Mouse (Mus musculus): ENCODE results near the gene Ctnnd2.
A peak's percentile ranks its signal among the peaks of the same experiment; 100 is the strongest.

Ctnnd2 gene

DNA sequence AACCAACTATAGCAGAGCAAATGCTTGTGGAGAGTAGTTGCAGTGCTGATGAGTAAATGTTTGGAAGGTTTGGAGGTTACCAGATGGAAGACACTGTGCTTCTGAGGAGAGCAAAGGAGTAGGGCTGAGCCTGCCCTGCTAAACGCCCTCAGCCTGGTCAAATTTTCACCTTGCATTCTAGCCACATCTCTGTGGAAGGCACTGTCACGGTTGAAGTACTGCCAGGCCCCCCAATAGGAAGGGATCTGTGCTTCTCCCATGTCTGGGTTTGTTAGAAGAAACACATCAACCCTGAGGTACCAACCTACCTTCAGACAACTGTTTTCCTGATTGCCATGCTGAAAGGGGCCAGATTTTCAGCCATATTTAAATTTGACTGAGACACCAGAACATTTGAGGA, 585.6 kb downstream of the Ctnnd2 start:
- no peak for DNase-seq

DNA sequence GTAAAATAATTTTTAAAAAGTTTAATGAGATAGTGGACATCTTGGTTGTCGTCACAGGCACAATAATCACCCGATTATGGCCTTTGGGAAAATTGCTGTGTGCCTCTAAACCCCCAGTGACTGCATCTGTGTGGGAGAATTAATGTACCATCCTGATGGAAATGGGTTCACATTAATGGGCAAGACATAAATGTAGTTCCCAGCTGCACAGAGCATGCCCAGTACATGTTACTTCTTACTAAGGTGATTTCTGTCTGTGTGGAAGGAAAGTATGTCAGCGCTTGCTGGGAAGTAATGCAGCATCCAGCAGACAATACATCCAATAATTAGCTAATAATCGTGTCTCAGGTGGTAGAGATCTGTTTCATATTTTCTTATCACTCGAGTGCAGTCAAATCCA, 589.8 kb downstream of the Ctnnd2 start:
- DNase-seq: no peak

DNA sequence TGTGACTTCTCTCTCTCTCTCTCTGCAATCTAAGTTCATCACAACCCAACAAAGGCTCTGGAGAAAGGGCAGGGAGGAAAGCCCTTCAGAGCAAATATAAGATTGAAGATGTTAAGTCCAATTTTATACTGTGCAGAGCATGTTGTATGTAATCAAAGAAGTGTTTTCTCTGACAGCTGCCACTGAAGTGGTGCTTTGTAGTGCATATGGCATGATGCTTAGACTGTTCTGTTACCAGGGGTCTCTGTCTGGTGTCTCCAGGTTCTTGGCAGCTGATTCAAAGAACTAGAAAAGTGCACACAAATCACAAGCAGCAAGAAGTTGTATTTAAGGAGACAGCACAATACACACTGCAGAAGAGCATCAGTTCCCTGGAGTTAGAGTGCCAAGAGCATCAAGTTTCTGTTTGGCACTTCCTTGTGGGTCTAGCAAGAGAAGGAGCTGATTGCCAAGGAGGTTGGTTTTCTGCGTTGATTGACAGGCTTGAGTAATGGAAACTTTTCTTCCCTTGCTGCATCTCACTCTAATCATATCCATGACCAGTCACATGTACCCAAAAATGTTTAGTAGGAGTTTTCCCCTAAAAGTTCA, 590.4 kb downstream of the Ctnnd2 start:
- no peak for DNase-seq

DNA sequence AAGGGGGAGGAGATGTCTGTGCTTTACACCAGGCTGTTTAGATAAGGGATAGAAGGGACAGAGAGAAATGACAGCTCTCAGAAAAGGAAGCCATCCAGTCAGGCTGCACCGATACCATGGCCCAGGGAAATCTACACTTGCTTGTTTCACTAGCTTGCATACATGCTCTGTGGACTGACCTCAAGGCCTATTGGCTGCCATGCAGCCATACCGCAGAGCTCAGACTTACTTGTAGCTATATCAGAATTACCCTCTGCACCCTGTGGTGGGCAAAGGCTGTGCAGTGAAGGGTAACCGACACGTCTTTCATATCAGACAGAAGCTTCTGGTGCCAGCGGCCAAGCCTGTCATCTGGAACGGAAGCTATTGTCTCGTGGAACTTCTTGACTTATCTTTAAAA, 604.5 kb downstream of the Ctnnd2 start:
- DNase-seq: no peak

DNA sequence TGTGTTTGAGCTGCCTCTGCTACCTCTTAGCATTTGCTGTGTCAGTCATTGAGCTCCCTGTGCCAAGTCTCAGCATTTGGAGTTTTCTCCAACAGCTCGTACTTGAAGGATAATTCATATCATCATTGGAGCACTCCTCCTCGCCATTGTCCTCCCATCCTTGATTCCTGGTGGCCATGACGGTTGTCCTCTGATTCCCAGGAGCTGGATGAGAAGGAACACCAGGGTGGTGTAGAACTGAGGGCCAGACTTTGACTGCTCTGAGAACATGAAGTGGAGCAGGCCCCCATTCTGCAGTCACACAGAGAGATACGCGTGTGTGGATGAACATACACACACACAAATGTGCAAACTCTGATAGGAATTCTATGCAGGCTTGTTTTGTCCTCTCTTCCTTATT, 605.4 kb downstream of the Ctnnd2 start:
- DNase-seq: no peak

DNA sequence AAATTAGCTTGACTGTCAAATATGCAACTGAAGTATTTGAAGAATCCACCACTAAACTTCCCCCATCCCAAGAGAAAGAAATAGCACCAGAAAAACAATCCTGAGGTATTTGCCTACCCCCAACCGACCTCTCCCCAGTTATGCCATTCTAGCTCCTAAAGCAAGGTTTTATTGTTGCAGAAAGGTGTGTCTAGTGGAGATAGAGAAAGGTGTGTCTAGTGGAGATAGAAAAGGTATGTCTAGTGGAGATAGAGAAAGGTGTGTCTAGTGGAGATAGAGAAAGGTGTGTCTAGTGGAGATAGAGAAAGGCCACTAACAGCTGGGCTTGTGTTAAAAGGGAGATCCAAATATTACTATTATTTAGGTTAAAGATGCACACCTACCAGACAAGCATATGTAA, 607.5 kb downstream of the Ctnnd2 start:
- DNase-seq: no peak

DNA sequence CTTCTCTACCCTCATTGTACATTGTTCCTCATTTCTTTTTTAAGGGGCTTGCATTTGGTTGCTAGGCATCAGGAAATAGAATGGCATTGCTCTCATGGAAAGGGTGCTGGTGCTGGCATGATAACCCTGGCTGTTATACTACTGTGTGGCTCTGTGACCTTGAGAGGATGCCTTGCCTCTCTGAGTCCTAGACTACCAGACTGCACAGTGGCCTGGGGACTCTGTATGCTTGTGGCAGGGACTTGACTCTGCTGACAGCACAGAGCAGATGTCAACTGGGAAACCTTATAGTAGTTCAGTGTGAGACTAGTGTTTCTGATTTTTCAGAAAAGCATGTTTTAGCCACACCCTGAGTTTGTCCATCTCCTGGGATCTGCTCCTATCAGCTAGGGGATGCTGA, 608.6 kb downstream of the Ctnnd2 start:
- no peak for DNase-seq

DNA sequence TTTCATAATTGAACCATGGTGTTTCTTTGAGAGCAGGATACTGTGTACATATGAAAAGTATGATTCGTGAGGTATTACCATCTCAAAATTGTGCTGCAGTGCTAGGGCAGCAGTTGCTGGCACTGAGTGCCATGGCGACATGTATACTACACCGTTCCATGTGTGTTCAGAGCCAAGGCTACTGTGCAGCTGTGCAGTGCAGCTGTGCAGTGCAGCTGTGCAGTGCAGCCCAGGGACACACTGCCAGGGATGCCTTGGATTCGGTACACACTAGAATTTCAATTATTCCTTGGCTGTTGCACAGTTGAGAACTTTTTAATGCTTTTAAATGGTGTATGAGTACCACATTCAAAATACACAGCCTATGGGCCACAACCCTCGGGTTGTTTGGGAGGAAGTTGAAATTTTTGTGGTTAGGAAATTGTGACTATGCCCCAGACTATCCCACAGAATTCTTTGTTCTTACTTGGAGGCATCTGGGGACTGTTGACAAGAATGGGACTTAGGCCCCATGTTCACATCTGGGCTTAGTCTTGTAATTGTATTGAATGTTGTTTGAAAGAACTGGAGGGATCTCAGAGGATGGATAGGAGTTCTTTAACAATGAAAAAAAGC, 613.4 kb downstream of the Ctnnd2 start:
- DNase-seq: no peak

DNA sequence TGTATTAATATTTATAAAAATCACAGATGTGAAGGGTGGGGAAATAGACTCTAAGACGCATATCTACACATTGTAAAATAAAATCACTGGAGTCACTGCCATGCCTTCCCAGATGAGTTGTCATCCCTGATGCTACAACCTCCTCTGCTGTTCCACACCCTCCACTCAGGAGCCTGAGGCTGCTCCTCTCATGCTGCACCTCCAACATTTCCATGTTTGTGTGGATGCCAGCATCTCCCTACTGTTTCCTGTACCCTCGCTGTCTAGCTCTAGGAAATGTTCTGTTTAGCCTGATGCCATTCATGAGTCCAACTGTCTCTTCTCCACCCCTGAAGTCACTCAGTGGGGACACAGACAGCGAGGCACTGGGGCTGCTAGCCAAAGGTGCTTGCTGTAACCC, 620.9 kb downstream of the Ctnnd2 start:
- DNase-seq: no peak

DNA sequence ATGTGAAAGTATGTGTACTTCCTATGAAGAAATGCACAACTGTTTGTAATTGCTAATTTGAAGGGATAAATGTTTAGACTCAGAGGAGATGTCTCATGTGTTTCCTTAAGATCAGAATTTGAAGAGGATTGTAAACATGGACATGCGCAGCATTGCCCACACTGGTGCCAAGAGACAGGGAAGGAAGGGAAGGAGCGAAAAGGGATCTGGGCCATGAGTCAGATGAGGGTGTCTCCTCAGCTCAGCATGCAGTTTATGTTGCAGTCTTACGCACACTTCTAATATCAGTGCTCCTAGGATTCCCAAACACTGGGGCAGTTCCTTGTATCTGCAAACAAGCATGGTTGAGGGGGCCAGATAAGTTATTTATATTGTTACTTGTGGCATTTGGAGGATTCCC, 623.3 kb downstream of the Ctnnd2 start:
- DNase-seq: no peak

DNA sequence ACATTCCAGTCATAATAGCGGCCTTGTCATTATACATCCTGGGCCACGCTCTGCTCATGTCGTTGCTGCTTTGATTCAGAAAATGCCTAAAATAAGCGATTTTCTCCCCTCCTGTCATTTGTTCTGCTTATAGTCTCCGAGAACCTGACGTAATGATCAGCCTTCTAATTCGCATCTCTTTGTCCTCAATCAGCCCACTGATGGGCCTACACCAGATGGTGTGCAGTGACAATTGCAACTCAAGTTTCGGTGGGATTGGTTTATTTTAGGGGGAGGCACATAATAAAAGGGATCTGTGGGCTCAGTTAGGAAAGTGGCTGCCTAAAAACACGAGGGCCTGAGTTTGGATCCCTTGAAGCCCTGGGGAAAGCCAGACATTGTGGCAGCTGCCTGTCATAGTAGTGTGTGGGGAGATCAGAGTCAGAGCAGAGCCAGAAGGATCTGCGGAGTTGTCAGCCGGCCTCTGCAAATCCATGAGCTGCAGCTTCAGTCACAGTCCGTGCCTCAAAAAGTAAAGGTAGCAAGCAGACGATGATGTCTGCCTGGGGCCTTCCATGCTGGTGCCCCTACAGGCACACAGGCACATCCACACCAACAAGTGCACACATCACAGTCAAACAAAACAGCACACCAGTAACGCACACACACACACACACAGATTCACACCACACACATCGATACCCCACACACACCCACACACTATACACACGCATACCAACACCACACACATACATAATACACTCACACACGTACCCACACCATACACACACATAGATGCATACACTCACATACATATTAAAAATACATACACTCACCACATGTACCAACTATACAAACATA, 655.3 kb downstream of the Ctnnd2 start:
- no peak for DNase-seq

DNA sequence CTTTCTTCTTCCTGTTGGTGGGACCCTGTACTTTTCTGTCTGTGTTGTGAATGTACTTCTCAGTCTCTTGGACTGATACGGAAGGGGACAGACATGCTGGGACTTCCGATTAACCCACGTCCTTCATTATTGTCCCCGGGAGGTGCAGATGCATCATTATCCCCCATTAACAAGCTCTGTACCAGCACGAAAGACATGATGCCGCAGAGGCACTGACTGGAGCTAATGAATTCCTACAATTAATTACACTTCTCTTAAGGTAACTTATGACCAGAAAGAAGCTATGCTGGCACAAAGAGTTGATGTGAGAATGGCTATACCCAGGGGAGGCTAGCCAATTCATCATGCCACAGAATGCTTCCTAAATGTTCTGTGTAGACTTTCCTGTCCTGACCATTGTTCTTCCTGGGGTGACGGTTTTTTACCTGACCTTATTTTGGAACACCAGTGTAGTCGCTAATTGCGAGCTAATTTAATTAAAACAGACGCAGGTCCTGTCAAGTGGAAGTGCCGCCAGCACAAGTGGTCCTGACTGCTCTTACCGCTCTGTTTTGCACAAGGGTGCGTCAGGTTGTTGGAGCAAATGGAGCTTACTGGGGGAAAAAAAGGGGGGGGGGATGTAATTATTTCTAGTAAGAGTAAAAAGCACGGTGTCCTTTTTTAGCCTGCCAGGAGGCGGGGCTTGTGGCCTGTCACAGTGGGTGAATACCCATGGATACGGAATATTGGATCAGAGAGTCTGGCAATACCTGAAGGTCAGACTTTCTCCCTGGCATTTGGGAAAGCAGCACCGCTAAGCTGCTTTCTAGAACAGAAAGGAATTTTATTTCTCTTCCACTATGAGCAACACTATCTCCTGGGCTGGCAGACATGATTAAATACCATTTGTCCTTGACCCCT, 685.1 kb downstream of the Ctnnd2 start:
- no peak for DNase-seq

DNA sequence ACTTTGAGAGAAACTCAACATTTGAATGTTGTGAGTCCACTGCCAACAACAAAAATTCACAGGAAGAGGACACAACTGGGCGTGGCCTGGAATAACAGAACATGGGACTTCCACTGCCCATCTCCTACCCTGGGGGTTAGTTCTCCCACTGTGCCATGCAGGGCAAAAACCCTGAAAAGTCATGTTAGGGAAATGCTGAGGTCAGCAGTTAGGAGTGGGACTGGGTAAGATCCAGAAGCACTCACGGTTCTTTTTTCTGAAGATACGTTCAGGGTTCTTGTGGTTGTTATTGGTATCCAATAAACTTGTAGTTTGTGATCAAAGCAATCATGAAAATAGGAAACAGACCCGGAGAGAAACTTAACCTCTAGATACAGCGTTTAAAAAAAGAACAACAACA, 695.0 kb downstream of the Ctnnd2 start:
- no peak for DNase-seq

DNA sequence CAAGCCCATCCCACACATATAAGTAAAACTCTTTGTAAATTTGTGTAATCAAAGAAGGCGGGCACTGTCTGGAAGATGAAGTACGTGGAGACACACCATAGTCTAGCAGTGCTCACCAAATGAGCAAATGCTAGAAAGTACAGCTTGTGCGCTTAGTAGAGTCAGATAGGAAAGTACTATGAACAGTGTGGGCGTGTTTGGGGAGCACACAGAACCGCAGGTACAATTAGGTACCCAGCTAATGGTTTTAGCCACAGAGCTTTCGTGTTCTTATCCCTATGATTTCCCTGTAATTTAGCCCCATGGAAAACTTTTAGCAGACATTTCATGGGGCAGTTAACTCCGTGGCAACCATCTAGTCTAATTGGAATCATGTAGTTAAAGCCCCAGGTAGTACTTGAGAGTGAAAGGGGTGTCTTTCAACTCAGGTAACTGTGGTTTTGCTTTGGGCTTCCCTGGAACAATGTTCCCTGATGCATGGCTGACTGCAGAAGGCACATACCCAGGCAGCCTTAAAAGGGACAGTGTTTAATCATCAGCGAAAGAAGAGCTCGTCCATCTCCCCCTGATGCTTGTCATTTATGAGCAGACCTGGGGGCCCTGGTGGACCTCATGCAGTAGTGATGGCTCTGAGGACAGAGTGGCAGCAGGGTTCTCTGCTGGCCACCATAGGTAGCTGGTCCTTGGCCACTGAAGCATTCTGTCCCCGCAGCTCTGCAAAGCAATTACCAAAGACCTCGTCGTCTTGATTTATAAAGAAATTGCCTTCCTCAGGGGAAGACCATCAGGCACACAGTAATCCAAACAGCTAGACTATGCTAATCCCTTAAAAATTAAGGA, 697.5 kb downstream of the Ctnnd2 start:
- DNase-seq: no peak

DNA sequence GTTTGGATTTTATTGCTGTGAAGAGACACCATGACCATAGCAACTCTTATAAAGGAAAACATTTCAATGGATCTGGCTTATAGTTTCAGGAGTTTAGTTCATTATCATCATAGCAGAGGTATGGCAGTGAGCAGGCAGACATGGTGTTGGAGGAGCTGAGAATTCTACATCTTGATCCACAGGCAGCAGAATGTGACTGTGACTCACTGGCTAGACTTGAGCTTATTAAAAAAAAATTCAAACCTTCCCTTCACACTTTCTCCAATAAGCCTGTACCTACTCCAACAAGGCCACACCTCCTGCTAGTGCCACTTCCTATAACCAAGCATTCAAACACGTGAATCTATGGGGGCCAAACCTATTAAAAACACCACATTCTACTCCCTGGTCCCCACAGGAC, 703.1 kb downstream of the Ctnnd2 start:
- DNase-seq: no peak

DNA sequence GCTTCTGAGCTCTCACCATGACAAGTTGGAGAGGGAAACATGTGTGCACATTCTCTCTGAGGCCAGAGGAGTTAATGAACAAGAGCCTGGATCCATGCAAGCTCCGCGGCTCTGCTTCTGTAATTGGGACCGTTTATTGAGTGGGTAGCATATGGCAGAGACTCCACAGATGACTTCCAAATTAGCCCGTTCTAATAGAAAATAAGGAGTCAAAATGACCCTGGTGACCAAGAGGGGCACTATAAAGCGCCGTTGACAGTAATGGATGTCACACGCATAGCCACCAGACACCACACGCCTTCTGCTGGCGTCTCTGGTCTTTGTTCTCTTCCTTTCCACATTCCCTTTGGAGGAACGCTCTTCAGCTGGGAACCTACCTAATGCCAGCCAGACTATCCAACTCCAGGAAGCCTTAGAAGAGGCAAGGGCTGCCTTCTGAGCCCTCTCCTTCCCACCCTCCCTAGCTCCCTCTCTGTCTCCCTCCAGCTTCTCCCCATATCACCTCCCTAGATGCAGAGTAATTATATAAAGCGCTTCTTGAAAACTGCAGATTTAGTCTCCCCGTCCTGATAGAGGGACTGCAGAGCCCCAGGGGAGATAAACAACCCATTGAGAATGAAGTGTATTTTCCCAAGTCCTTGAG, 712.4 kb downstream of the Ctnnd2 start:
- no peak for DNase-seq

DNA sequence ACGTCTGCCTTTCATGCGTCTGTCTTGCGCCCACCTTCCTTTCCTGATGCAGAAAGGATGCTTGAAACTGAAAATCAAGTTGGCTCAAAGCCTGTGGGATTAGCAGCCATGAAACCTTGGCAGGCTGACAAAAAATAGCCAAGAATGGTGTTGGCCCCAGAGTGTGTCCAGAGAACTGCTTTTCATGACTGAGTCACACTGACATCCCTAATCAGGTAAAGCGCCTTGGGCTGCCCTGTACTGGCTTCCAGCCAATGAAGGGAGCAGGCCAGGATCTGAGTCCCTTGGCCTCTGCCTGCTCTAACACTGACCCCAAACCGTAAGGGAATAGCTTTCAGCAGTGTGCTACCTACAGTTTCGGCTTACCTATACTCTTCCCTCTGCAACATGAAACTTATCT, 713.0 kb downstream of the Ctnnd2 start:
- no peak for DNase-seq

DNA sequence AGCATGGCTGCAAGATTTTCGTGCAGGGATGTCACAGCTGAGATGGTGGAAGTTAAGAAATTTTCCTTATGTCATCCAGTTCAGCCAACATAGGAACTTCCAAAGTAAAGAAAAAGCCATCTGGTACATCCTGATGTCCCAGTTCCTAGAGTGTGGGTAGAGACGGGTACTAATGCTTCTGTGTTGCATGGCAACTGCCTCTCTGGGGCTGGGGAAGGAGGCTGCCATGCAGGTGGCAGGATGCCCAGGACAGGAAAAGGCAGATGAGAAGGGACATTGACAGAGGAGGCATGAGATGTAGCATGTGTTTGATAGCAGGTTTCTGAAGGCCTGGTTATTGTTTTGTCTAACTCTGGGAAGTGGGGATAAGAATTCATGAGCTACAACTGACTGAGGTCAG, 715.2 kb downstream of the Ctnnd2 start:
- DNase-seq: peak; percentile 79

DNA sequence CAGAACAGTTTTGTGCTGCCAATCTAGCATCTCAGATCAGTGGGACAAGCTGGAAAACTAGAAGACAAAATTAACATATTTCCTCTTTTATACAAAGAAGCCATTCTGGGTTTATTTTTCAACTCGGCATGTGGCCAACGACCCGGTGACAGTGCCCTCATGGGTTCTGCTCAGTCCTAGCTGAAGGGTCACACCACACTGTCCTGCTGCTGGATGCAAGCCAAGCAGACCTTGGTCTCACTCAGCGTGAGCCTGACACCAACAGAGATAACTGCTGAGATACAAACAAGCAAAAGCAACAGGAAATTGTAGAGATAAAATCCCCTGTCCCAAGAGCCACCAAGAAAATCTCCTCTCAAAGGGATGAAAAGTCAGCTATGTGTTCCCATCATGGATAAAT, 719.6 kb downstream of the Ctnnd2 start:
- no peak for DNase-seq

DNA sequence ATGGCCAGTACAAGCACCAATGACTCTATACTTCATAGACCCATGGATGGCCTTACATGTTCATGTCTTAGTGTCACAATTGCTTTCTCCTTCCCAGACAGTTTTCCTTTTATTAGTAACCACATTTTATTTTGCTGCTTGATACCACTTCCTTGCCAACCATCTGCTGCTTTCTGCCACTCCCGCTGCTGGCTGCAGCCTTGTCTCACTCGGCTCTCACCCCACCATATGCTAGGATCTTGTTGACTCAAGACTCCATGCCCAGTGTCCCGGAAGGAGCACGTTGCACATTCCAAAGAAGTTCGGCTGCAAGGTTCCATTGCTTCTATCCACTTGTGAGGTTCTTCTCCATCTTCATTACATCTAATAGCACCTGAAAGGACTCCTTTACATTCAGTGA, 722.7 kb downstream of the Ctnnd2 start:
- DNase-seq: no peak

DNA sequence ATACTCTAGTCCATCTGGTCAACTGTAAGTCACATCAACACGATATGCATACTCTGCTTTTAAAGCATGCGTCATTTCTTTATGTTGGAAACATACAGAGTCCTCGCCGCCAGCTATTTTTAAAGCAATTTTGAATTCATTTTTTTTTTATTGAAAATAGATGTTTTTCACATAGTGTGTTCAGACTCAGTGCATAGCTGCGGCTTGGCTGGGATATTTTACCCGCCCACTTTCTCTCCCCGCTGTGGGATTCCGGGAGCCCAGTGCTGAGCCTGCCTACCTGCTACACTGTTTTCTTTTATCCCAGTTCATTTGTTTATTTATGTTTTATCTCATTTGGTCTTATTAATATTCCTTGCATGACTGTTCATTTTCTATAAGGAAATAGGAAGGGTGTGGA, 724.9 kb downstream of the Ctnnd2 start:
- DNase-seq: peak; percentile 64

DNA sequence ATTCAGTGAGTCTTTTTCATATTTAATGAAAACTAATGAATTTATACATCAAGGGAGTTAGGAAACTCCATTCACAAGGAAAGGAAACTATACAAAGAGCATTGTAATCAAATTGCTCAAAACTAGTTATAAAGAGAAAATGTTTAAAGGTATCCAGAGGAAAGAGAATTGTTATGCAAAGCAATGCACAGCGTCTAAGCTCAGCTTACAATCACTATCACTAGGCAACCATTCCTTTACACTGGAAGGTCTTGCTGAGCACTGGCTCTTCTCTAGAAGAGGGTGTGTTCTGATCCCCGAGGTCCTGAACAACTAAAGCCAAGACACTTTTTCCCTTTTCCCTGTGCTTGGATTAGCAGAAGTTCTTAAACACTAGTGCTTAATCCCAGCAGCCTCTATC, 735.6 kb downstream of the Ctnnd2 start:
- DNase-seq: no peak
